Mouse (Mus musculus): ENCODE measurements at regions not wholly inside any gene's neighbourhood (a gene's known extent, or its start where the extent isn't known, plus 50 kb on each side); places are given as distances from the start of the nearest gene placed in this dataset.

DNA sequence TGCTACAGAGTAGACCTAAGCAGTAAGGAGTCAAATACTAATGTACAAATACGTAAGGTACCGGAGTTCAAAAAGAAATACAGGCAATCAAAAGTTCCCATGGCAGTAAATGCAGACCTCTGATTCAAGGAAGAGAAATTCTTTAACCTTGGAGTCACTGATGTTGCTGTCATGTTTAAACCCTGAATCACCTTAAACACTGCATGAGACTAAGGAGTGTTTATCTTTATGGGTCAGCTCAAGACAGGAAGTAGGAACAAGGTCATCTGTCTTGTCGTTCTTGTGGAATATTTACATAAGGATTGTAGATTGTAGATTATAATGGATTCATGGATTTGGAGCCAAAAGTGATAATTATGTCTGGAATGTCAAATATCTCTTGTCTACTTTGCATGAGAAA lies 1708.7 kb upstream of the Slc10a2 start:
- Histone ChIP-seq H3K4me1 (ENCODE audit: control insufficient read depth, insufficient read depth, low read length) (no peaks in the 10 kb centered on the region), H3K36me3 (ENCODE audit: control insufficient read depth, insufficient read depth, low read length) (no peaks in the 10 kb centered on the region), H3K4me2 (ENCODE audit: low read length) (no peak overlapping the region), H3K9ac (ENCODE audit: low read depth, low read length) (no peak overlapping the region), H3K27ac (ENCODE audit: low read length) (no peak overlapping the region), H3K27me3 (ENCODE audit: control insufficient read depth, insufficient read depth, low read depth, low read length) (no peaks in the 10 kb centered on the region), H3K4me3 (ENCODE audit: low read depth, low read length) (no peak overlapping the region), H3K9me3 (replicated peaks; ENCODE audit: control insufficient read depth, low read length, poor library complexity, severe bottlenecking) (no peaks in the 10 kb centered on the region)
- ATAC-seq: no peak
- 83% methylated on average over 3 of the region's 3 CpGs for WGBS

DNA sequence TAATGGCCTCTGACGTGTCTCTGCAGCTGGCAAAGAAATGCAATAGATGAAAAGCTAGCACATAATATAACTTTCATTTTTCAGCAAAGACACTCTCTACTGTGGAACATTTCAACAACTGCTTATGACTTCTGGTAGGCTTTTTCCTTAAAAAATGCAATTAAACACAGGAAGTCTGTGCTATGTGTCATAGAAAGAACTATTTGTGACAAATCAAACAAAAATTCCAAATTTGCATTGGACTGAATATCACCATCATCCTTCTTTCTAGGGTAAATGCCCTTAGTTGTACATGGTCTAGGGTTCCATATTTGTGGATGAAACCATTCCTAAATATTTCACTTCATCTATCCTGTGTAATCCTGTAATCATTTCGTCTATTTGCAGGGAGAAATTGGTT lies 1702.0 kb upstream of the Slc10a2 start:
- 50% methylated on average over 2 of the region's 2 CpGs for WGBS
- no peak for ATAC-seq
- Histone ChIP-seq H3K4me2 (ENCODE audit: low read length) (no peak overlapping the region), H3K9ac (ENCODE audit: low read depth, low read length) (no peak overlapping the region), H3K27me3 (ENCODE audit: control insufficient read depth, insufficient read depth, low read depth, low read length) (no peaks in the 10 kb centered on the region), H3K27ac (ENCODE audit: low read length) (no peak overlapping the region), H3K9me3 (replicated peaks; ENCODE audit: control insufficient read depth, low read length, poor library complexity, severe bottlenecking) (no peaks in the 10 kb centered on the region), H3K36me3 (ENCODE audit: control insufficient read depth, insufficient read depth, low read length) (no peaks in the 10 kb centered on the region), H3K4me3 (ENCODE audit: low read depth, low read length) (no peak overlapping the region), H3K4me1 (ENCODE audit: control insufficient read depth, insufficient read depth, low read length) (no peaks in the 10 kb centered on the region)

DNA sequence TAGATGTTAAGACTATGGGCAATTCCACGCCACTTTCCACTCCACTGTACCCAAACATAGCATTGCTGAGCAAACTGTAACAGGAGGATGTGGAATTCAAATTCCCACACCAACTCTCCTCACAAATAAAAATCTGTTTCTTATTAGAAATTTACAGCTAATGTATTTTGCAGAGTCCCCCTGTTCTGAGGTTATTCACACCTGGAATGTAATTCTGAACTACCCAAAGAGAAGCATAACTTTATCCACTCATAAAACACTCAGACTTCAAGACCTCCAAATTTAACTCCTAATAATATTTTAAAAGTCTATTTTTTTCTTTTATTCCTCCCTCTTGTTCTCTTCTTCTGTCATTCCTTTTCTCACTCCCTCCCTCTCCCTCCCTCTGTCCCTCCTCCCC lies 1698.0 kb upstream of the Slc10a2 start:
- no peaks in the 10 kb centered on the region for H3K27me3 ChIP-seq (ENCODE audit: control insufficient read depth, insufficient read depth, low read depth, low read length)
- no peaks in the 10 kb centered on the region for H3K36me3 ChIP-seq (ENCODE audit: control insufficient read depth, insufficient read depth, low read length)
- 86% methylated on average over 1 of the region's 1 CpGs for WGBS
- H3K9me3 ChIP-seq (replicated peaks; ENCODE audit: control insufficient read depth, low read length, poor library complexity, severe bottlenecking): no peaks in the 10 kb centered on the region
- no peak overlapping the region for H3K9ac ChIP-seq (ENCODE audit: low read depth, low read length)
- no peak overlapping the region for H3K4me2 ChIP-seq (ENCODE audit: low read length)
- H3K4me1 ChIP-seq (ENCODE audit: control insufficient read depth, insufficient read depth, low read length): no peaks in the 10 kb centered on the region
- ATAC-seq: no peak
- no peak overlapping the region for H3K4me3 ChIP-seq (ENCODE audit: low read depth, low read length)
- H3K27ac ChIP-seq (ENCODE audit: low read length): no peak overlapping the region

DNA sequence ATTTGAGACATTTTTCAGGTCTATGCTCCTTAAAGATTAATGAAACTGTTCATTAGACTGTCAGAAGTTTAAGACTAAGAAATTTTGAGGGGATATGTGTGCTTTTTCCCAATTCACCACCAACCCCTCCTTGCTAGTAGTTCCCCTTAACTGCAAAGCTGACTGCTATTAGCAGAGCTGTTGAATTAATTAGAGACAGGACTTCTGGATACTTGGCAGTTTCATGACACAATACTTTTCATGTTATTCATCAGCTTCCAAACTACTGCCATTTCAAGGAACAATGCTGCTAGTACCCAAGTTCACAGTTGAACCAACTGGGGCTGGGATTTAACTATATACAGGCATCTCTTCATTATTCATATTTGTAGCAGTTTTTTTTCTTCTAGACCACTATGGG lies 1695.9 kb upstream of the Slc10a2 start:
- Histone ChIP-seq H3K9ac (ENCODE audit: low read depth, low read length) (no peak overlapping the region), H3K36me3 (ENCODE audit: control insufficient read depth, insufficient read depth, low read length) (no peaks in the 10 kb centered on the region), H3K4me3 (ENCODE audit: low read depth, low read length) (no peak overlapping the region), H3K4me1 (ENCODE audit: control insufficient read depth, insufficient read depth, low read length) (no peaks in the 10 kb centered on the region), H3K4me2 (ENCODE audit: low read length) (no peak overlapping the region), H3K9me3 (replicated peaks; ENCODE audit: control insufficient read depth, low read length, poor library complexity, severe bottlenecking) (no peaks in the 10 kb centered on the region), H3K27me3 (ENCODE audit: control insufficient read depth, insufficient read depth, low read depth, low read length) (no peaks in the 10 kb centered on the region), H3K27ac (ENCODE audit: low read length) (no peak overlapping the region)
- ATAC-seq: no peak

DNA sequence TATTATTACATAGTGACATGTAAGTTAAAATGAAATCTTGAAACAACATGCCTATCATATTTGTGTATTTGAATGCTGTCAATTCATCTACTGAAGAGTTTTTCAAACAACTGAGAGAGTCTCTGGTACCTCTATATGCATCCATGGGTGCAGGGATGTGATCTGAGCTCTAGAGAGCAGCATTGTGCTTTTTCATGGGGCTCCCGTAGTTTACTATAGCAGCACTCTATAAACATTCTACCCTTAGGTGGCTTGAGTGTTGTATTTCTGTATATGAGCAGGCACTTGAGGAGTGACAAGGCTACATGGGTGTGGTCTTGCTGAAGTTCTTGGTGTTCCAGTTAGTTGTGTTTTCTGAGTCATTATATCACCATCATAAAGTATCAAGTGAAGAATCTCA lies 1683.9 kb upstream of the Slc10a2 start:
- Histone ChIP-seq H3K27ac (ENCODE audit: low read length) (no peak overlapping the region), H3K36me3 (ENCODE audit: control insufficient read depth, insufficient read depth, low read length) (no peaks in the 10 kb centered on the region), H3K9ac (ENCODE audit: low read depth, low read length) (no peak overlapping the region), H3K4me2 (ENCODE audit: low read length) (no peak overlapping the region), H3K9me3 (replicated peaks; ENCODE audit: control insufficient read depth, low read length, poor library complexity, severe bottlenecking) (no peaks in the 10 kb centered on the region), H3K27me3 (ENCODE audit: control insufficient read depth, insufficient read depth, low read depth, low read length) (no peaks in the 10 kb centered on the region), H3K4me1 (ENCODE audit: control insufficient read depth, insufficient read depth, low read length) (no peaks in the 10 kb centered on the region), H3K4me3 (ENCODE audit: low read depth, low read length) (no peak overlapping the region)
- WGBS: 76% methylated on average over 1 of the region's 1 CpGs
- no peak for ATAC-seq

DNA sequence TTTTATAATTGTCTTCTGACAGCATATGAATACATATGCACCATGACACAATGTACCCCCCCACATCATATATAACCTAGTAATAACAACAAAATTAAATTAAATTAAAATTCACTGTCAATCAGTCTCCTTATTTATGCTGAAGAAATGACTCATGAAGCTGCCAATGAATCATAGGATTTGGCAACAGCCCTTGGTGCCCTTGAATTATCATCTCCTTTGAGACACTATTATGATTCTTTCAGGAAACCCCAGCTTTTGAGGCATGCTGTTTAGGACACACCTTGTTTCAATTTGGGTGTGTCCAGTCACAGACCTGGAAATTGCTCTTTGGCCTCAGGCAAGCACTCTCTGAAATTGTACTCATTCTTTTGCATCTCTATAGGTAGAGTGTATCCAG lies 1675.8 kb upstream of the Slc10a2 start:
- H3K27me3 ChIP-seq (ENCODE audit: control insufficient read depth, insufficient read depth, low read depth, low read length): no peaks in the 10 kb centered on the region
- H3K27ac ChIP-seq (ENCODE audit: low read length): no peak overlapping the region
- H3K4me1 ChIP-seq (ENCODE audit: control insufficient read depth, insufficient read depth, low read length): no peaks in the 10 kb centered on the region
- no peak overlapping the region for H3K4me3 ChIP-seq (ENCODE audit: low read depth, low read length)
- no peak for ATAC-seq
- H3K36me3 ChIP-seq (ENCODE audit: control insufficient read depth, insufficient read depth, low read length): no peaks in the 10 kb centered on the region
- H3K4me2 ChIP-seq (ENCODE audit: low read length): no peak overlapping the region
- 0 out of 2 replicates have a peak, but pooled peaks cover 3% of the 10 kb centered on the region for H3K9me3 ChIP-seq (replicated peaks; ENCODE audit: control insufficient read depth, low read length, poor library complexity, severe bottlenecking)
- no peak overlapping the region for H3K9ac ChIP-seq (ENCODE audit: low read depth, low read length)

DNA sequence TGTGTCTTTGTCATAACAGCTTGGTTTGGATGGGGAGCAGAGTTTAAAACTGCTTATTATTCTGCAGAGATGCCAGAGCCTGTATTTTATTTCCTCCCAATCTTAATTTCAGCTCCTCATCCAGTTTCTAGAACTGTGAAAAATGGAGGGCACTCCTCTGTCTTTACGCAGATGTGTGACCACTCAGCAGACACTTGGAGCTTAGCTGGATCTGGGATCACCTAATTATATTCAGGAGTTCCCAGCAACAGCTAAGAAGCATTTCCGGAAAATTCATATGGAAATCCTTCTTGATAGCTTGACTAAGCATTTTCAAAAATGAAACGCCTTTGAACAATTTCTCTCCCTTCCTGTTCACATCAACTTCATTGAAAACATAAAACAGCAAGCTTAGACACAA lies 1670.0 kb upstream of the Slc10a2 start:
- no peak overlapping the region for H3K4me2 ChIP-seq (ENCODE audit: low read length)
- H3K4me1 ChIP-seq (ENCODE audit: control insufficient read depth, insufficient read depth, low read length): no peaks in the 10 kb centered on the region
- H3K4me3 ChIP-seq (ENCODE audit: low read depth, low read length): no peak overlapping the region
- no peak for ATAC-seq
- H3K9ac ChIP-seq (ENCODE audit: low read depth, low read length): no peak overlapping the region
- WGBS: 66% methylated on average over 3 of the region's 3 CpGs
- no peaks in the 10 kb centered on the region for H3K27me3 ChIP-seq (ENCODE audit: control insufficient read depth, insufficient read depth, low read depth, low read length)
- H3K36me3 ChIP-seq (ENCODE audit: control insufficient read depth, insufficient read depth, low read length): no peaks in the 10 kb centered on the region
- 0 out of 2 replicates have a peak, but pooled peaks cover 3% of the 10 kb centered on the region for H3K9me3 ChIP-seq (replicated peaks; ENCODE audit: control insufficient read depth, low read length, poor library complexity, severe bottlenecking)
- H3K27ac ChIP-seq (ENCODE audit: low read length): no peak overlapping the region

DNA sequence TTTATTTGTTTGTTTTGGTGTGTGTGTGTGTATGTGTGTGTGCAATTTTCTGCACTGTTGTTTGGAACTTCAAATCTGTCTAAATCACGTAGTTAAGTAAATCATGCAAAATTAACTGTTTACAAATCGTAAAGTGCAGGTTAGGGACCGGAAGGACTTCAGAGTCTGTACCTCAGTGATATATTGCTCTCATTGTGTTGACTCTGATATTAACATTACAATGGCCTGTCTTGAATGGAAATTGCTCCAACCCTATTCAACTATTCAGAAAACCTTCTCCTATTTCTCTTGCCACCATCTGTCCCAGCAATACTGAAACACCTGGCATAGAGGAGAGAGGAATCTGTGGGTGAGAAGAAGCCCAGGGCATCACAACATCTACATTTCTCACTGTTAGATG lies 1624.4 kb upstream of the Slc10a2 start:
- no peak overlapping the region for H3K27ac ChIP-seq (ENCODE audit: low read length)
- no peaks in the 10 kb centered on the region for H3K4me1 ChIP-seq (ENCODE audit: control insufficient read depth, insufficient read depth, low read length)
- 60% methylated on average over 3 of the region's 3 CpGs for WGBS
- no peak overlapping the region for H3K9ac ChIP-seq (ENCODE audit: low read depth, low read length)
- H3K36me3 ChIP-seq (ENCODE audit: control insufficient read depth, insufficient read depth, low read length): no peaks in the 10 kb centered on the region
- ATAC-seq: no peak
- no peak overlapping the region for H3K4me3 ChIP-seq (ENCODE audit: low read depth, low read length)
- no peaks in the 10 kb centered on the region for H3K27me3 ChIP-seq (ENCODE audit: control insufficient read depth, insufficient read depth, low read depth, low read length)
- H3K9me3 ChIP-seq (replicated peaks; ENCODE audit: control insufficient read depth, low read length, poor library complexity, severe bottlenecking): no peaks in the 10 kb centered on the region
- no peak overlapping the region for H3K4me2 ChIP-seq (ENCODE audit: low read length)

DNA sequence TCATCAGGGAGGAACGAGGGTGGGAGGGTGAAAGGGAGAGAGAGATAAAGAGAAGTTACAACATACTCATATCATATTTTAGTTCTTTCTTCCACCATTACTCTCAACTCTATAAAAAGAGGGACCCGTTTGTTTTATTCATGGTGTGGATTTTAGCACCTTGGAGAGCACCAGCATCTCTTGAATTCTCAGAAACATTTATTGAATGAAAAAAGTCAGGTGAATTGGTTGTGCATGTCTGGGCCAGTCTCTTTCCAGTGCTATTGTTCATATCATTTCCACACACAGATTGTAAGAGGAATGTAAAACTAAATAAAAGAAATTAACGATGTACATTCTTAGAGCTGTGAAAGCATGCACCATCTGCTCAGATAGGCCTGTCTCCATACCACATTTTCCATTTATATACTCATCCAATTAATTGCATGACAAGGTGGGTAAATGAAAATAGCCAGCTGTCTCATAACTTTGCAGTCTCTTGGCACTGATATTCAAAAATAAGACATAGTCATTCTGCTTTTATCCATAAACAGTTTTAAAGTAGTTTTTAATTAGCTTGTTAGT lies 1603.8 kb upstream of the Slc10a2 start:
- no peak for ATAC-seq

DNA sequence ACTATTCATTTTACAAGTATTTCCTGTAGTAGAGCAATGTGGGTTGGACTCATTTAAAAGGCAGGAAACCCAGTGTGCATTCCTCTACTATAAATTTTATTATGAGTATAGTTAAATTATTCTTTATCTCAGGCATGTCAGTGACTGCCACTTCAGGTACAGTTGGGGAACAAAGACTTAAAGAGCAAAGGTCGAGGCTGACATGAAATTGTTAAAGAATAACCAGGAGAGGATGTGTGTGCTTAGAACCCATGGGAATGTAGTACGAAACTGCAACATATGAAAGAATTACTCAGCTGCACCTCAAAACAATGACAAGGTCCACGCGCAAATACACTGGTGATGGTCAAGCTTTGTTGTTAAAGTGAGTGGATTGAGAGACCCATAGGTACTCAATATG lies 1583.4 kb upstream of the Slc10a2 start:
- Histone ChIP-seq H3K36me3 (ENCODE audit: control insufficient read depth, insufficient read depth, low read length) (no peaks in the 10 kb centered on the region), H3K4me2 (ENCODE audit: low read length) (no peak overlapping the region), H3K9ac (ENCODE audit: low read depth, low read length) (no peak overlapping the region), H3K4me3 (ENCODE audit: low read depth, low read length) (no peak overlapping the region), H3K4me1 (ENCODE audit: control insufficient read depth, insufficient read depth, low read length) (no peaks in the 10 kb centered on the region), H3K27ac (ENCODE audit: low read length) (no peak overlapping the region), H3K27me3 (ENCODE audit: control insufficient read depth, insufficient read depth, low read depth, low read length) (no peaks in the 10 kb centered on the region), H3K9me3 (replicated peaks; ENCODE audit: control insufficient read depth, low read length, poor library complexity, severe bottlenecking) (no peaks in the 10 kb centered on the region)
- ATAC-seq: no peak
- 90% methylated on average over 4 of the region's 4 CpGs for WGBS

More for the DNA sequence above, 1603.8 kb upstream of the Slc10a2 start:
- H3K4me1 ChIP-seq (ENCODE audit: control insufficient read depth, insufficient read depth, low read length): no peaks in the 10 kb centered on the region
- H3K4me3 ChIP-seq (ENCODE audit: low read depth, low read length): no peak overlapping the region
- no peak overlapping the region for H3K9ac ChIP-seq (ENCODE audit: low read depth, low read length)
- no peak overlapping the region for H3K4me2 ChIP-seq (ENCODE audit: low read length)
- no peaks in the 10 kb centered on the region for H3K9me3 ChIP-seq (replicated peaks; ENCODE audit: control insufficient read depth, low read length, poor library complexity, severe bottlenecking)
- H3K27ac ChIP-seq (ENCODE audit: low read length): no peak overlapping the region
- H3K27me3 ChIP-seq (ENCODE audit: control insufficient read depth, insufficient read depth, low read depth, low read length): no peaks in the 10 kb centered on the region
- WGBS: 57% methylated on average over 3 of the region's 3 CpGs
- no peaks in the 10 kb centered on the region for H3K36me3 ChIP-seq (ENCODE audit: control insufficient read depth, insufficient read depth, low read length)
